Mouse (Mus musculus): ENCODE results near the gene Mrvi1. TPM values are rescaled to one million over a fixed set of nuclear protein-coding genes. Genes with fewer than 3 reads are reported as not detected.

Mrvi1 gene
- total and polyA plus RNA-seq, 3 experiments = 14.8 to 18.7 (median 16.5) TPM

- TF ChIP-seq CTCF (IDR thresholded peaks at IDR 0.05) = no peak
- TF ChIP-seq POLR2A (IDR thresholded peaks at IDR 0.05; ENCODE audit: insufficient read depth, low read depth, low read length) = no peak; the same call in 1 of the 2 replicates
- TF ChIP-seq EP300 (IDR thresholded peaks at IDR 0.05; ENCODE audit: insufficient read depth, low read depth, low read length) = no peak
- intact Hi-C loops (cut with DNase I) = loop anchor here (5.0 kb wide), 2 partner anchors 75 to 215 kb away; no protein-coding TSS in a partner anchor
Observed at GRCm38 (mm10) chr7:110941701-110942530, 40.3 kb downstream of the Mrvi1 start.

GRCm38 (mm10) chr7:110941116-110941521, 41.1 kb downstream of the Mrvi1 start:
- no peaks in the 10 kb centered on the region for H3K27me3 ChIP-seq (ENCODE audit: control insufficient read depth, insufficient read depth, low read length)
- peaks cover 10% of the 10 kb centered on the region for H3K4me1 ChIP-seq (ENCODE audit: control insufficient read depth, insufficient read depth, low read length)
- intact Hi-C loops (cut with DNase I) = loop anchor here (5.0 kb wide), 2 partner anchors 76 to 214 kb away; no protein-coding TSS in a partner anchor
- H3K27ac ChIP-seq = peak overlapping the region; percentile 36
- H3K9ac ChIP-seq (ENCODE audit: low read depth, low read length) = no peak overlapping the region
- H3K79me2 ChIP-seq (replicated peaks; ENCODE audit: control insufficient read depth, insufficient read depth, low read length) = no peaks in the 10 kb centered on the region
- no peaks in the 10 kb centered on the region; the same call in none of the 2 replicates for H3K36me3 ChIP-seq (ENCODE audit: control insufficient read depth, insufficient read depth, low read length)
- no peak overlapping the region for H3K4me3 ChIP-seq
- WGBS = 23% methylated on average over 4 of the region's 4 CpGs
- DNase-seq = no peak
- TF ChIP-seq EP300 (IDR thresholded peaks at IDR 0.05; ENCODE audit: insufficient read depth, low read depth, low read length) = no peak

More at GRCm38 (mm10) chr7:110941701-110942530, 40.3 kb downstream of the Mrvi1 start:
- H3K9ac ChIP-seq (ENCODE audit: low read depth, low read length) = no peak overlapping the region
- H3K79me2 ChIP-seq (replicated peaks; ENCODE audit: control insufficient read depth, insufficient read depth, low read length) = no peaks in the 10 kb centered on the region
- WGBS = 34% methylated on average over 6 of the region's 6 CpGs
- no peaks in the 10 kb centered on the region for H3K27me3 ChIP-seq (ENCODE audit: control insufficient read depth, insufficient read depth, low read length)
- peak; percentile 63 to 74 for DNase-seq
- no peaks in the 10 kb centered on the region; the same call in none of the 2 replicates for H3K36me3 ChIP-seq (ENCODE audit: control insufficient read depth, insufficient read depth, low read length)
- H3K27ac ChIP-seq = peak overlapping the region; percentile 36
- H3K4me3 ChIP-seq = no peak overlapping the region
- peaks cover 10% of the 10 kb centered on the region for H3K4me1 ChIP-seq (ENCODE audit: control insufficient read depth, insufficient read depth, low read length)

GRCm38 (mm10) chr7:110935815-110936762, 46.2 kb downstream of the Mrvi1 start:
- TF ChIP-seq EP300 (IDR thresholded peaks at IDR 0.05; ENCODE audit: insufficient read depth, low read depth, low read length) = no peak
- Histone ChIP-seq H3K27ac (peak overlapping the region; percentile 47), H3K4me3 (no peak overlapping the region), H3K79me2 (replicated peaks; ENCODE audit: control insufficient read depth, insufficient read depth, low read length) (no peaks in the 10 kb centered on the region), H3K9ac (ENCODE audit: low read depth, low read length) (no peak overlapping the region), H3K4me1 (ENCODE audit: control insufficient read depth, insufficient read depth, low read length) (peaks cover 1% of the 10 kb centered on the region), H3K36me3 (ENCODE audit: control insufficient read depth, insufficient read depth, low read length) (no peaks in the 10 kb centered on the region; the same call in 1 of the 2 replicates), H3K27me3 (ENCODE audit: control insufficient read depth, insufficient read depth, low read length) (no peaks in the 10 kb centered on the region)
- no peak for DNase-seq
- 64% methylated on average over 6 of the region's 6 CpGs for WGBS
- intact Hi-C loops (cut with DNase I) = no loop called here

DNA sequence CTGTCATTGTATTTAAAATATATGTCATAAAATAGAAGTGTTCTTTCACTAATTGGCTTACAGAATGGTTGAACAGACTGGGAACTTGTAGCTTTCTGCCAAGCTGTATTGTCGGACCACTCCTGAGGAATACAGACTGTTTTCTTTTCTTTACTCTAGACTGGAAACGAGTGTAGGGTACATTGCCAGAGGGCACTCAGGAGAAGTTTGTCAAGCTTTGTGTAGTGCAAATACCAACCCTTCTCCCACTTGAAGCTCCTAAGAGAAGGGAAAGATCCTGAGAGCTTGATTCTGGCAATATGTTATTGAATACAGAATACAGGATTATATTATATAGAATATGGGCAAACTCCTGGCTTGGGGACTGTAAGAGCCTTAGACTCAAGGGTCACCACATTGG, 48.3 kb downstream of the Mrvi1 start:
- Histone ChIP-seq H3K27me3 (ENCODE audit: control insufficient read depth, insufficient read depth, low read length) (no peaks in the 10 kb centered on the region), H3K4me3 (no peak overlapping the region), H3K4me1 (ENCODE audit: control insufficient read depth, insufficient read depth, low read length) (no peaks in the 10 kb centered on the region; the same call in 1 of the 2 replicates), H3K9ac (ENCODE audit: low read depth, low read length) (no peak overlapping the region), H3K79me2 (replicated peaks; ENCODE audit: control insufficient read depth, insufficient read depth, low read length) (no peaks in the 10 kb centered on the region), H3K27ac (no peak overlapping the region), H3K36me3 (ENCODE audit: control insufficient read depth, insufficient read depth, low read length) (no peaks in the 10 kb centered on the region)
- intact Hi-C loops (cut with DNase I) = no loop called here
- no peak for DNase-seq
- 80% methylated on average over 2 of the region's 2 CpGs for WGBS
- TF ChIP-seq POLR2A (IDR thresholded peaks at IDR 0.05; ENCODE audit: insufficient read depth, low read depth, low read length) = no peak
- no peak for TF ChIP-seq CTCF (IDR thresholded peaks at IDR 0.05)
- TF ChIP-seq EP300 (IDR thresholded peaks at IDR 0.05; ENCODE audit: insufficient read depth, low read depth, low read length) = no peak

GRCm38 (mm10) chr7:110933329-110933728, 48.9 kb downstream of the Mrvi1 start:
- Histone ChIP-seq H3K9ac (ENCODE audit: low read depth, low read length) (no peak overlapping the region), H3K27me3 (ENCODE audit: control insufficient read depth, insufficient read depth, low read length) (no peaks in the 10 kb centered on the region), H3K27ac (no peak overlapping the region), H3K36me3 (ENCODE audit: control insufficient read depth, insufficient read depth, low read length) (no peaks in the 10 kb centered on the region), H3K4me1 (ENCODE audit: control insufficient read depth, insufficient read depth, low read length) (no peaks in the 10 kb centered on the region; the same call in 1 of the 2 replicates), H3K4me3 (no peak overlapping the region), H3K79me2 (replicated peaks; ENCODE audit: control insufficient read depth, insufficient read depth, low read length) (no peaks in the 10 kb centered on the region)
- no peak for DNase-seq
- 86% methylated on average over 3 of the region's 3 CpGs for WGBS
- TF ChIP-seq POLR2A (IDR thresholded peaks at IDR 0.05; ENCODE audit: insufficient read depth, low read depth, low read length) (no peak), EP300 (IDR thresholded peaks at IDR 0.05; ENCODE audit: insufficient read depth, low read depth, low read length) (no peak), CTCF (IDR thresholded peaks at IDR 0.05) (no peak)
- intact Hi-C loops (cut with DNase I) = no loop called here
